Mouse (Mus musculus): Measurements from ENCODE around the gene Apba2. TPM values are rescaled to one million over a fixed set of nuclear protein-coding genes. Genes with fewer than 3 reads are reported as not detected.
A peak's percentile ranks its signal among the peaks of the same experiment; 100 is the strongest.

Apba2 gene
- 166 and 171 TPM in 2 replicates for polyA plus RNA-seq (2014; fragmentation: Nextera tagmentation; extraction: Ambion mirVana)

GRCm38 (mm10) chr7:64501536-64502270 is at the start of gene Apba2:
TSS of gene Apba2 (plus strand) at chr7:64501706.
- ATAC-seq (ENCODE audit: low read depth): peak; percentile 91
- Histone ChIP-seq H3K27me3 (ENCODE audit: control insufficient read depth, insufficient read depth, low read length) (no peaks in the 10 kb centered on the region), H3K9me3 (ENCODE audit: control insufficient read depth, low read length) (no peaks in the 10 kb centered on the region), H3K27ac (ENCODE audit: low read depth, low read length) (peak within 1 kb of the TSS; percentile 95), H3K4me2 (ENCODE audit: low read depth, low read length) (peak within 1 kb of the TSS; percentile 66), H3K36me3 (ENCODE audit: control insufficient read depth, insufficient read depth, low read length) (no peaks in the 10 kb centered on the region), H3K4me3 (ENCODE audit: low read depth, low read length) (peak within 1 kb of the TSS; percentile 88), H3K4me1 (ENCODE audit: control insufficient read depth, insufficient read depth, low read length) (peaks cover 32% of the 10 kb centered on the region), H3K9ac (replicated peaks; ENCODE audit: low read depth, low read length) (peak within 1 kb of the TSS; percentile 99)
- under 1% methylated on average over 92 of the region's 96 CpGs for WGBS

GRCm38 (mm10) chr7:64451861-64452382 is 49.6 kb upstream of the Apba2 start:
- no peak overlapping the region for H3K4me3 ChIP-seq (ENCODE audit: low read depth, low read length)
- peak; percentile 26; the same call in 1 of the 2 replicates for ATAC-seq (ENCODE audit: low read depth)
- no peak overlapping the region for H3K27ac ChIP-seq (ENCODE audit: low read depth, low read length)
- H3K27me3 ChIP-seq (ENCODE audit: control insufficient read depth, insufficient read depth, low read length): no peaks in the 10 kb centered on the region
- WGBS: 81% methylated on average over 5 of the region's 5 CpGs
- no peaks in the 10 kb centered on the region for H3K36me3 ChIP-seq (ENCODE audit: control insufficient read depth, insufficient read depth, low read length)
- no peak overlapping the region for H3K4me2 ChIP-seq (ENCODE audit: low read depth, low read length)
- no peak overlapping the region for H3K9ac ChIP-seq (replicated peaks; ENCODE audit: low read depth, low read length)
- H3K9me3 ChIP-seq (ENCODE audit: control insufficient read depth, low read length): no peaks in the 10 kb centered on the region
- no peaks in the 10 kb centered on the region for H3K4me1 ChIP-seq (ENCODE audit: control insufficient read depth, insufficient read depth, low read length)

- Histone ChIP-seq H3K4me1 (ENCODE audit: control insufficient read depth, insufficient read depth, low read length) (no peaks in the 10 kb centered on the region), H3K4me2 (ENCODE audit: low read depth, low read length) (no peak overlapping the region), H3K27me3 (ENCODE audit: control insufficient read depth, insufficient read depth, low read length) (no peaks in the 10 kb centered on the region), H3K27ac (ENCODE audit: low read depth, low read length) (no peak overlapping the region), H3K9me3 (ENCODE audit: control insufficient read depth, low read length) (no peaks in the 10 kb centered on the region), H3K36me3 (ENCODE audit: control insufficient read depth, insufficient read depth, low read length) (no peaks in the 10 kb centered on the region), H3K4me3 (ENCODE audit: low read depth, low read length) (no peak overlapping the region), H3K9ac (replicated peaks; ENCODE audit: low read depth, low read length) (no peak overlapping the region)
- 71% methylated on average over 4 of the region's 4 CpGs for WGBS
- ATAC-seq (ENCODE audit: low read depth): 0 out of 2 replicates have a peak, but pooled peaks have one; percentile 39
Measured at GRCm38 (mm10) chr7:64452471-64453222, 48.9 kb upstream of the Apba2 start.

- Histone ChIP-seq H3K9me3 (ENCODE audit: control insufficient read depth, low read length) (no peaks in the 10 kb centered on the region), H3K4me2 (ENCODE audit: low read depth, low read length) (no peak overlapping the region), H3K4me1 (ENCODE audit: control insufficient read depth, insufficient read depth, low read length) (no peaks in the 10 kb centered on the region), H3K36me3 (ENCODE audit: control insufficient read depth, insufficient read depth, low read length) (no peaks in the 10 kb centered on the region), H3K27ac (ENCODE audit: low read depth, low read length) (no peak overlapping the region), H3K4me3 (ENCODE audit: low read depth, low read length) (no peak overlapping the region), H3K27me3 (ENCODE audit: control insufficient read depth, insufficient read depth, low read length) (no peaks in the 10 kb centered on the region), H3K9ac (replicated peaks; ENCODE audit: low read depth, low read length) (no peak overlapping the region)
- 83% methylated on average over 4 of the region's 4 CpGs for WGBS
- no peak for ATAC-seq (ENCODE audit: low read depth)
Measured at GRCm38 (mm10) chr7:64456176-64456575, 45.3 kb upstream of the Apba2 start.

- Histone ChIP-seq H3K9me3 (ENCODE audit: control insufficient read depth, low read length) (no peaks in the 10 kb centered on the region), H3K27ac (ENCODE audit: low read depth, low read length) (no peak overlapping the region), H3K4me1 (ENCODE audit: control insufficient read depth, insufficient read depth, low read length) (no peaks in the 10 kb centered on the region), H3K36me3 (ENCODE audit: control insufficient read depth, insufficient read depth, low read length) (no peaks in the 10 kb centered on the region), H3K9ac (replicated peaks; ENCODE audit: low read depth, low read length) (no peak overlapping the region), H3K27me3 (ENCODE audit: control insufficient read depth, insufficient read depth, low read length) (no peaks in the 10 kb centered on the region), H3K4me3 (ENCODE audit: low read depth, low read length) (no peak overlapping the region), H3K4me2 (ENCODE audit: low read depth, low read length) (no peak overlapping the region)
- ATAC-seq (ENCODE audit: low read depth): no peak
- 74% methylated on average over 3 of the region's 3 CpGs for WGBS
Measured at GRCm38 (mm10) chr7:64456676-64457075, 44.8 kb upstream of the Apba2 start.

- Histone ChIP-seq H3K9ac (replicated peaks; ENCODE audit: low read depth, low read length) (no peak overlapping the region), H3K36me3 (ENCODE audit: control insufficient read depth, insufficient read depth, low read length) (no peaks in the 10 kb centered on the region), H3K4me1 (ENCODE audit: control insufficient read depth, insufficient read depth, low read length) (no peaks in the 10 kb centered on the region), H3K9me3 (ENCODE audit: control insufficient read depth, low read length) (no peaks in the 10 kb centered on the region), H3K4me2 (ENCODE audit: low read depth, low read length) (no peak overlapping the region), H3K4me3 (ENCODE audit: low read depth, low read length) (no peak overlapping the region), H3K27ac (ENCODE audit: low read depth, low read length) (no peak overlapping the region), H3K27me3 (ENCODE audit: control insufficient read depth, insufficient read depth, low read length) (no peaks in the 10 kb centered on the region)
- ATAC-seq (ENCODE audit: low read depth): no peak
- 91% methylated on average over 2 of the region's 2 CpGs for WGBS
Measured at GRCm38 (mm10) chr7:64457811-64458210, 43.7 kb upstream of the Apba2 start.

- no peak for ATAC-seq (ENCODE audit: low read depth)
- no peak overlapping the region for H3K4me3 ChIP-seq (ENCODE audit: low read depth, low read length)
Measured at GRCm38 (mm10) chr7:64497438-64497837, 4.1 kb upstream of the Apba2 start.

GRCm38 (mm10) chr7:64502271-64503180 is 1.0 kb downstream of the Apba2 start:
- Histone ChIP-seq H3K4me2 (ENCODE audit: low read depth, low read length) (peak overlapping the region; percentile 66), H3K4me3 (ENCODE audit: low read depth, low read length) (peak overlapping the region; percentile 88), H3K9ac (replicated peaks; ENCODE audit: low read depth, low read length) (peak overlapping the region; percentile 99), H3K27me3 (ENCODE audit: control insufficient read depth, insufficient read depth, low read length) (no peaks in the 10 kb centered on the region), H3K27ac (ENCODE audit: low read depth, low read length) (peak overlapping the region; percentile 95), H3K9me3 (ENCODE audit: control insufficient read depth, low read length) (no peaks in the 10 kb centered on the region), H3K36me3 (ENCODE audit: control insufficient read depth, insufficient read depth, low read length) (no peaks in the 10 kb centered on the region), H3K4me1 (ENCODE audit: control insufficient read depth, insufficient read depth, low read length) (peaks cover 35% of the 10 kb centered on the region)
- ATAC-seq (ENCODE audit: low read depth): peak; percentile 28
- WGBS: 2% methylated on average over 46 of the region's 47 CpGs

More at GRCm38 (mm10) chr7:64497438-64497837, 4.1 kb upstream of the Apba2 start:
- no peak overlapping the region for H3K4me2 ChIP-seq (ENCODE audit: low read depth, low read length)
- no peak overlapping the region for H3K9ac ChIP-seq (replicated peaks; ENCODE audit: low read depth, low read length)
- H3K4me1 ChIP-seq (ENCODE audit: control insufficient read depth, insufficient read depth, low read length): no peaks in the 10 kb centered on the region
- WGBS: 37% methylated on average over 10 of the region's 10 CpGs
- H3K9me3 ChIP-seq (ENCODE audit: control insufficient read depth, low read length): no peaks in the 10 kb centered on the region
- no peaks in the 10 kb centered on the region for H3K36me3 ChIP-seq (ENCODE audit: control insufficient read depth, insufficient read depth, low read length)
- no peak overlapping the region for H3K27ac ChIP-seq (ENCODE audit: low read depth, low read length)
- no peaks in the 10 kb centered on the region for H3K27me3 ChIP-seq (ENCODE audit: control insufficient read depth, insufficient read depth, low read length)

Data from neural tube, embryonic 14.5 days (tissue).